In genomic region chr15:79224685-79225084, GRCm38 (mm10) we compare ENCODE assay signal across 8 mouse cellular contexts. TPM values are rescaled to one million over a fixed set of nuclear protein-coding genes. Genes with fewer than 3 reads are reported as not detected.
A peak's percentile ranks its signal among the peaks of the same experiment; 100 is the strongest.
DNase-seq lines count a peak whose midpoint lies in the region; ATAC-seq and TF ChIP-seq lines count a peak whose summit lies in the region.

No protein-coding gene starts in this region.

- H3K4me1 ChIP-seq in bone marrow, adult 2 months (ENCODE audit: control insufficient read depth, insufficient read depth, low read length): no peaks in the 10 kb centered on the region
- H3K4me1 ChIP-seq in heart, embryonic 16.5 days (ENCODE audit: control insufficient read depth, insufficient read depth, low read length): peaks cover 6% of the 10 kb centered on the region
- peaks cover 14% of the 10 kb centered on the region for H3K4me1 ChIP-seq in liver, embryonic 13.5 days (replicated peaks)
- peaks cover 19% of the 10 kb centered on the region for H3K4me1 ChIP-seq in neural tube, embryonic 11.5 days (ENCODE audit: control insufficient read depth, insufficient read depth, low read length)
- H3K4me1 ChIP-seq in stomach, embryonic 16.5 days (ENCODE audit: control insufficient read depth, insufficient read depth, low read length): peaks cover 6% of the 10 kb centered on the region; the same call in 1 of the 2 replicates

- WGBS in bone marrow, adult 2 months: 19% methylated on average over 5 of the region's 5 CpGs
- WGBS in heart, embryonic 16.5 days: 11% methylated on average over 5 of the region's 5 CpGs
- 3% methylated on average over 5 of the region's 5 CpGs for WGBS in liver, embryonic 13.5 days (ENCODE audit: insufficient replicate concordance)
- 8% methylated on average over 5 of the region's 5 CpGs for WGBS in neural tube, embryonic 11.5 days
- WGBS in stomach, embryonic 16.5 days: 7% methylated on average over 5 of the region's 5 CpGs

- no peak overlapping the region for H3K4me2 ChIP-seq in heart, embryonic 16.5 days (ENCODE audit: low read depth, low read length)
- H3K4me2 ChIP-seq in liver, embryonic 13.5 days: no peak overlapping the region
- no peak overlapping the region for H3K4me2 ChIP-seq in neural tube, embryonic 11.5 days (ENCODE audit: low read depth)
- H3K4me2 ChIP-seq in stomach, embryonic 16.5 days (ENCODE audit: low read depth, low read length): no peak overlapping the region

- H3K9me3 ChIP-seq in heart, embryonic 16.5 days (replicated peaks; ENCODE audit: control insufficient read depth, low read length): no peaks in the 10 kb centered on the region
- no peaks in the 10 kb centered on the region for H3K9me3 ChIP-seq in liver, embryonic 13.5 days (replicated peaks)
- no peaks in the 10 kb centered on the region for H3K9me3 ChIP-seq in neural tube, embryonic 11.5 days (ENCODE audit: control insufficient read depth, low read length)
- no peaks in the 10 kb centered on the region for H3K9me3 ChIP-seq in stomach, embryonic 16.5 days (replicated peaks; ENCODE audit: control insufficient read depth, low read length)

- ATAC-seq in erythroblast, adult 5-6 weeks (replicated peaks; ENCODE audit: low FRiP score, poor library complexity, severe bottlenecking): peak; percentile 76
- 0 out of 2 replicates have a peak, but pooled peaks have one; percentile 8 for ATAC-seq in heart, embryonic 16.5 days (replicated peaks; ENCODE audit: extremely low read depth, insufficient read depth, low FRiP score)
- peak; percentile 25; the same call in 1 of the 2 replicates for ATAC-seq in liver, embryonic 13.5 days (ENCODE audit: low read depth)
- peak; percentile 54; the same call in 1 of the 2 replicates for ATAC-seq in neural tube, embryonic 11.5 days (ENCODE audit: insufficient read depth, low FRiP score, low TSS enrichment)
- ATAC-seq in stomach, embryonic 16.5 days (ENCODE audit: insufficient read depth, low FRiP score): peak; percentile 54

- no peak overlapping the region for H3K9ac ChIP-seq in heart, embryonic 16.5 days (ENCODE audit: low read length)
- no peak overlapping the region for H3K9ac ChIP-seq in liver, embryonic 13.5 days
- H3K9ac ChIP-seq in neural tube, embryonic 11.5 days (ENCODE audit: low read length): no peak overlapping the region
- no peak overlapping the region for H3K9ac ChIP-seq in stomach, embryonic 16.5 days (ENCODE audit: low read length)

- H3K36me3 ChIP-seq in heart, embryonic 16.5 days (ENCODE audit: control insufficient read depth, insufficient read depth): no peaks in the 10 kb centered on the region
- H3K36me3 ChIP-seq in liver, embryonic 13.5 days: no peaks in the 10 kb centered on the region
- H3K36me3 ChIP-seq in neural tube, embryonic 11.5 days (ENCODE audit: control insufficient read depth, insufficient read depth, low read length): no peaks in the 10 kb centered on the region
- no peaks in the 10 kb centered on the region for H3K36me3 ChIP-seq in stomach, embryonic 16.5 days (ENCODE audit: control insufficient read depth, insufficient read depth, low read length)

- TF ChIP-seq POLR2A in bone marrow, adult 2 months (IDR thresholded peaks at IDR 0.05; ENCODE audit: borderline replicate concordance, control insufficient read depth, low read depth, low read length): no peak

- DNase-seq in B cell, adult 2 months: peak; percentile 89
- DNase-seq in kidney, postnatal 25 days: peak; percentile 84 to 90
- peak; percentile 71 for DNase-seq in liver, embryonic 13.5 days
- DNase-seq in neural tube, embryonic 11.5 days (ENCODE audit: low spot score): peak; percentile 89

- H3K4me3 ChIP-seq in bone marrow, adult 2 months (replicated peaks; ENCODE audit: control insufficient read depth, low read depth, low read length): no peak overlapping the region
- no peak overlapping the region for H3K4me3 ChIP-seq in heart, embryonic 16.5 days (ENCODE audit: low read length)
- no peak overlapping the region for H3K4me3 ChIP-seq in liver, embryonic 13.5 days (replicated peaks)
- no peak overlapping the region for H3K4me3 ChIP-seq in neural tube, embryonic 11.5 days (ENCODE audit: low read depth, low read length)
- H3K4me3 ChIP-seq in stomach, embryonic 16.5 days (replicated peaks; ENCODE audit: low read length): no peak overlapping the region

- no peaks in the 10 kb centered on the region for H3K27me3 ChIP-seq in heart, embryonic 16.5 days (ENCODE audit: control insufficient read depth, insufficient read depth, low read length)
- peaks cover 9% of the 10 kb centered on the region; the same call in 1 of the 2 replicates for H3K27me3 ChIP-seq in liver, embryonic 13.5 days
- H3K27me3 ChIP-seq in neural tube, embryonic 11.5 days (ENCODE audit: control insufficient read depth, insufficient read depth, low read length): no peaks in the 10 kb centered on the region
- no peaks in the 10 kb centered on the region for H3K27me3 ChIP-seq in stomach, embryonic 16.5 days (ENCODE audit: control insufficient read depth, insufficient read depth, low read length)

- H3K27ac ChIP-seq in bone marrow, adult 2 months (ENCODE audit: control insufficient read depth, insufficient read depth, low read depth, low read length, poor library complexity): no peak overlapping the region
- no peak overlapping the region for H3K27ac ChIP-seq in heart, embryonic 16.5 days (ENCODE audit: low read length)
- no peak overlapping the region for H3K27ac ChIP-seq in liver, embryonic 13.5 days
- H3K27ac ChIP-seq in neural tube, embryonic 11.5 days (ENCODE audit: low read depth, low read length): no peak overlapping the region; the same call in 1 of the 2 replicates
- H3K27ac ChIP-seq in stomach, embryonic 16.5 days (ENCODE audit: low read length): no peak overlapping the region

- peak; percentile 83 for TF ChIP-seq CTCF in bone marrow, adult 2 months (IDR thresholded peaks at IDR 0.05; ENCODE audit: control insufficient read depth, insufficient read depth, low read length)

RNA-seq across cellular contexts. Expression of gene Pick1, which starts 4.3 kb away (rescaled TPM):
- 6.2 and 13.6 TPM in 2 replicates for polyA plus RNA-seq in bone marrow, adult 2 months (2011; ENCODE audit: insufficient read depth, insufficient read length, low replicate concordance, missing spikeins)
- total RNA-seq in erythroblast, adult 5-6 weeks (2015; ENCODE audit: low replicate concordance): 1.3 TPM in 1 of 2 replicates, not detected in the other
- 1.3 and 4.9 TPM in 2 replicates for total RNA-seq in erythroblast, adult 5-6 weeks (2017; ENCODE audit: low replicate concordance)
- 36.5 and 37.9 TPM in 2 replicates for polyA plus RNA-seq in heart, embryonic 16.5 days (2015; fragmentation: Nextera tagmentation; extraction: Ambion mirVana)
- 10.5 and 10.6 TPM in 2 replicates for polyA plus RNA-seq in liver, embryonic 13.5 days (2015; fragmentation: Nextera tagmentation; extraction: Ambion mirVana)
- 27.3 and 28.8 TPM in 2 replicates for polyA plus RNA-seq in neural tube, embryonic 11.5 days (2014; fragmentation: Nextera tagmentation; extraction: Ambion mirVana)
- 55.0 and 58.7 TPM in 2 replicates for polyA plus RNA-seq in stomach, embryonic 16.5 days (2015; fragmentation: Nextera tagmentation; extraction: Ambion mirVana)

RNA-seq across cellular contexts. Expression of gene Gm49486, which starts 4.5 kb away (rescaled TPM):
- polyA plus RNA-seq in bone marrow, adult 2 months (2011; ENCODE audit: insufficient read depth, insufficient read length, low replicate concordance, missing spikeins): not detected in 2 replicates
- not detected in 2 replicates for total RNA-seq in erythroblast, adult 5-6 weeks (2015; ENCODE audit: low replicate concordance)
- total RNA-seq in erythroblast, adult 5-6 weeks (2017; ENCODE audit: low replicate concordance): not detected in 2 replicates
- polyA plus RNA-seq in heart, embryonic 16.5 days (2015; fragmentation: Nextera tagmentation; extraction: Ambion mirVana): 0.63 and 0.67 TPM in 2 replicates
- polyA plus RNA-seq in liver, embryonic 13.5 days (2015; fragmentation: Nextera tagmentation; extraction: Ambion mirVana): not detected in 2 replicates
- polyA plus RNA-seq in neural tube, embryonic 11.5 days (2014; fragmentation: Nextera tagmentation; extraction: Ambion mirVana): 0.38 and 0.49 TPM in 2 replicates
- 0.23 and 0.55 TPM in 2 replicates for polyA plus RNA-seq in stomach, embryonic 16.5 days (2015; fragmentation: Nextera tagmentation; extraction: Ambion mirVana)

RNA-seq across cellular contexts. Expression of gene Slc16a8, which starts 29.9 kb away (rescaled TPM):
- polyA plus RNA-seq in bone marrow, adult 2 months (2011; ENCODE audit: insufficient read depth, insufficient read length, low replicate concordance, missing spikeins): not detected in 2 replicates
- not detected in 2 replicates for total RNA-seq in erythroblast, adult 5-6 weeks (2015; ENCODE audit: low replicate concordance)
- not detected in 2 replicates for total RNA-seq in erythroblast, adult 5-6 weeks (2017; ENCODE audit: low replicate concordance)
- 0.47 and 0.95 TPM in 2 replicates for polyA plus RNA-seq in heart, embryonic 16.5 days (2015; fragmentation: Nextera tagmentation; extraction: Ambion mirVana)
- polyA plus RNA-seq in liver, embryonic 13.5 days (2015; fragmentation: Nextera tagmentation; extraction: Ambion mirVana): not detected in 2 replicates
- polyA plus RNA-seq in neural tube, embryonic 11.5 days (2014; fragmentation: Nextera tagmentation; extraction: Ambion mirVana): not detected in 2 replicates
- polyA plus RNA-seq in stomach, embryonic 16.5 days (2015; fragmentation: Nextera tagmentation; extraction: Ambion mirVana): 0.15 TPM in 1 of 2 replicates, not detected in the other

RNA-seq across cellular contexts. Expression of gene Sox10, which starts 59.6 kb away (rescaled TPM):
- not detected in 2 replicates for polyA plus RNA-seq in bone marrow, adult 2 months (2011; ENCODE audit: insufficient read depth, insufficient read length, low replicate concordance, missing spikeins)
- not detected in 2 replicates for total RNA-seq in erythroblast, adult 5-6 weeks (2015; ENCODE audit: low replicate concordance)
- not detected in 2 replicates for total RNA-seq in erythroblast, adult 5-6 weeks (2017; ENCODE audit: low replicate concordance)
- 0.39 and 0.59 TPM in 2 replicates for polyA plus RNA-seq in heart, embryonic 16.5 days (2015; fragmentation: Nextera tagmentation; extraction: Ambion mirVana)
- polyA plus RNA-seq in liver, embryonic 13.5 days (2015; fragmentation: Nextera tagmentation; extraction: Ambion mirVana): 0.06 and 0.10 TPM in 2 replicates
- polyA plus RNA-seq in neural tube, embryonic 11.5 days (2014; fragmentation: Nextera tagmentation; extraction: Ambion mirVana): 25.3 and 32.9 TPM in 2 replicates
- polyA plus RNA-seq in stomach, embryonic 16.5 days (2015; fragmentation: Nextera tagmentation; extraction: Ambion mirVana): 5.3 and 5.4 TPM in 2 replicates

Comparison
In these comparisons a context has a peak if more than half of its experiments do, and no peak if none do; other contexts are left out.
1. ATAC-seq: peak in every context shown above with its lines; median percentile 76 in erythroblast, adult 5-6 weeks; 54 in neural tube, embryonic 11.5 days; 54 in stomach, embryonic 16.5 days; 25 in liver, embryonic 13.5 days; 8 in heart, embryonic 16.5 days.